Mouse (Mus musculus) heart, adult 11 months (tissue): ENCODE measurements around the gene Calcb.

Source experiments
- DNase-seq: peaks from one replicate; pipeline ENCODE4 v3.0.0; 2022

The Calcb gene

GRCm38 (mm10) chr7:114754196-114754595 is 35.8 kb downstream of the Calcb start:
- peak; percentile 12 for DNase-seq

- DNase-seq = no peak
Measured at GRCm38 (mm10) chr7:114754626-114755025, 36.2 kb downstream of the Calcb start.

DNA sequence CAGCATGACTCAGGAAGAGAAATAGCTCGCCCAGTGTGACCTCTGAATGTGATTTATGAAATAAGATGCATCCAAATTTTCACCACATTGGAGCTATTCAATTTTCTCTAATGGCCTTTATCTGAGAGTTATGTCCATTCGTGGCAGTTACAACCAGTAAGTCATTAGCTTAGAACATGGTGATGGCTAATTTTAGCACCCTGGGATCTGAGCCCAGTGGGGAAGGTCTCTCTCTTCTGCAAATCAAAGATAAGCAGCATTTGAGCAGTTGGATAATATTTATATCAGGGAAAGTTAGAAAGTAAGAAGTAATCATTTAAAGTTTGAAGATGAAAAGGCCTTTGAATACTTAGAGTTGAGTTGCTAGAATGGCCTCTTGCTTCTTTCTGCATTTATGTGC is 44.2 kb downstream of the Calcb start:
- peak; percentile 58 for DNase-seq

GRCm38 (mm10) chr7:114765273-114765672 is 46.8 kb downstream of the Calcb start:
- DNase-seq = no peak

DNA sequence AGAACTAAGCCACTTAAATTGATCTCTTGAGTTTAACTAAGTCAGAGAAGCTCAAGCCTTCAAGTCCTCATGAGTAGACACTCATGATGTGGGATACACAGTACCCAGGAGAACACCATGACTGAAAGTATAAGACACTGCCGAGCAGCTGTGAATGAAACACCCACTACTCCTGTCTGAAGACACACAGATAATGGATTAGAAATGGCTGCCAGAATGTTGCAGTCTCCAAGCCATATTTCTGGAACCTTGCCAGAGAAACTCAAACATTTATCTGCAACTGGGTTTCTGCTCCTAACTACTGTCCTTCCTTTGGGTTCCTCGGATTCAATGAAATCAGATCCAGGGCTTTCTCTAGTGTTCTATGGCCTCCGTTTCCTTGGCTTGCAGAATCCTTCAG is 48.1 kb downstream of the Calcb start:
- DNase-seq = no peak

- DNase-seq = peak; percentile 33
Measured at GRCm38 (mm10) chr7:114768516-114768915, 50.1 kb downstream of the Calcb start.

- peak; percentile 70 for DNase-seq
Measured at GRCm38 (mm10) chr7:114769041-114769440, 50.6 kb downstream of the Calcb start.

DNA sequence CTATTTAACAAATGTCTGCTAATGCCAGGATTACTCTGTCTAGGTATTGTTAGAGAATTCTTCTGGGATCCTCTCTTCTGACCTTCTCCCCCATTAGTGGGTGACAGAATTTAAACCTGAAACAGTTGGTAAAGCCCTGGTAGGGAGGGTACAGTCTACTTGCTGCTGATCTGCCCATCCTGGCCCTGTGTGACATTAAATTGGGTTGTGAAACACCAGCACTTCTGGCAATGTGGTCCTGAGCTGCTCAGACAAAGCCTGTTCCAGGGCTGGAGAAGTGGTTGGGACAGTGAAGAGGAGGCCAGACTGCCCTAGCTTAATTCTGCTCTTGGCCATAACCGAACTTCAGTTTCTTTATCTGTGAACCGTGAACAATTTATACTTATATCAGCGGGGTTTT is 52.1 kb downstream of the Calcb start:
- peak; percentile 75 for DNase-seq

DNA sequence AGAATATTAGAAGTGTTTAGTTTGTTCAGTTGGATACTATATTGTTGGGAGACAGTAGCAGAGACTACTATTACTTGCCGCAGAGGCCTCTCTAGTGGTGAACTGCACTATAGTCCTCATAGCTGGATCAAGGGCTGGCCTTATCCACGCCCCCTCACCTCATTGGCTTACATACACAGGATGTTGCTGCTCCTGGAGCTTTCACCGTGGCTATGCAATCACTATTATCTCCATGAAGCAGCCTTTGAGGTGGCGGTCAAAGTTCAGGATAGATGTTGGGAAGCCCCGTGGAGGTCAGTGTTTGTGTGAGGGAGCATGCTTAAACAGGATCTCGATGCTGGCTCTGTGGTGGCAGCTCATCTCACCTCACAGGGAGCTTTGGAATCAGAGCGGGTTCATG is 53.4 kb downstream of the Calcb start:
- peak; percentile 48 for DNase-seq
